Mouse (Mus musculus) limb, embryonic 15.5 days (tissue): ENCODE measurements around the gene Sgsm1. TPM values are rescaled to one million over a fixed set of nuclear protein-coding genes. Genes with fewer than 3 reads are reported as not detected.
A peak's percentile ranks its signal among the peaks of the same experiment; 100 is the strongest.

ENCODE experiments used
- ATAC-seq: fragments of 200-750 bp; cut with Nextera tagmentation; 2 replicates; pipeline ENCODE4 v1.8.0; 2017; ENCODE audit warnings: low read depth, moderate TSS enrichment; ENCODE audit not compliant: insufficient number of reproducible peaks, low FRiP score, low TSS enrichment
- H3K27ac ChIP-seq: fragments of 300-500 bp; sonication (generic); 2 replicates; pipeline ENCODE4 v1.5.1; 2015; ENCODE audit warnings: moderate library complexity, mild to moderate bottlenecking, inconsistent platforms
- H3K27me3 ChIP-seq: fragments of 300-500 bp; sonication (generic); 2 replicates; pipeline ENCODE4 v1.6.1; 2015; ENCODE audit warnings: inconsistent platforms
- H3K36me3 ChIP-seq: fragments of 300-500 bp; sonication (generic); 2 replicates; pipeline ENCODE4 v1.6.1; 2015; ENCODE audit warnings: inconsistent platforms
- H3K4me1 ChIP-seq: fragments of 300-500 bp; sonication (generic); 2 replicates; pipeline ENCODE4 v1.6.1; 2015; ENCODE audit warnings: inconsistent platforms
- H3K4me2 ChIP-seq: fragments of 300-500 bp; sonication (generic); 2 replicates; pipeline ENCODE4 v1.6.1; 2015; ENCODE audit warnings: mild to moderate bottlenecking, inconsistent platforms
- H3K4me3 ChIP-seq: fragments of 300-500 bp; sonication (generic); 2 replicates; pipeline ENCODE4 v1.5.1; 2015; ENCODE audit warnings: mild to moderate bottlenecking, inconsistent platforms
- H3K9ac ChIP-seq: fragments of 300-500 bp; sonication (generic); 2 replicates; pipeline ENCODE4 v1.6.1; 2015; ENCODE audit warnings: inconsistent platforms
- H3K9me3 ChIP-seq: fragments of 300-500 bp; sonication (generic); 2 replicates; pipeline ENCODE4 v1.6.1; 2016; ENCODE audit warnings: inconsistent platforms
- WGBS: fragments of 180-500 bp; shearing (Covaris S2); methylation state at CpG from one replicate; pipeline ENCODE4 v1.1.7; 2015; 5-methylcytosine and 5-hydroxymethylcytosine counted together
- polyA plus RNA-seq: library from polyadenylated mRNA; unstranded; fragments of >200 nt; fragmentation: Nextera tagmentation; extraction: Ambion mirVana; gene quantifications from 2 replicates; pipeline ENCODE4 v1.2.1, GENCODE M21; 2015

Sgsm1 gene
- polyA plus RNA-seq, 1 experiment from 2014 or later, result 2.0 TPM

GRCm38 (mm10) chr5:113345781-113346180, 35.2 kb upstream of the Sgsm1 start:
- Histone ChIP-seq H3K9me3 (no peaks in the 10 kb centered on the region), H3K27ac (no peak overlapping the region), H3K4me3 (no peak overlapping the region), H3K36me3 (no peaks in the 10 kb centered on the region), H3K27me3 (peaks cover 84% of the 10 kb centered on the region), H3K4me2 (no peak overlapping the region), H3K9ac (no peak overlapping the region), H3K4me1 (peaks cover 3% of the 10 kb centered on the region)
- no peak for ATAC-seq
- WGBS, result 6% methylated on average over 11 of the region's 11 CpGs

GRCm38 (mm10) chr5:113344635-113345386, 34.2 kb upstream of the Sgsm1 start:
- Histone ChIP-seq H3K4me3 (no peak overlapping the region), H3K27ac (no peak overlapping the region), H3K36me3 (no peaks in the 10 kb centered on the region), H3K9ac (no peak overlapping the region), H3K27me3 (peaks cover 79% of the 10 kb centered on the region), H3K9me3 (no peaks in the 10 kb centered on the region), H3K4me1 (peaks cover 1% of the 10 kb centered on the region), H3K4me2 (no peak overlapping the region)
- WGBS, result 25% methylated on average over 16 of the region's 16 CpGs
- no peak for ATAC-seq

GRCm38 (mm10) chr5:113336281-113336680, 25.7 kb upstream of the Sgsm1 start:
- no peaks in the 10 kb centered on the region for H3K36me3 ChIP-seq
- H3K27ac ChIP-seq, result no peak overlapping the region
- H3K9me3 ChIP-seq, result no peaks in the 10 kb centered on the region
- no peak overlapping the region for H3K4me2 ChIP-seq
- WGBS, result 37% methylated on average over 9 of the region's 9 CpGs
- H3K27me3 ChIP-seq, result peaks cover 84% of the 10 kb centered on the region
- H3K9ac ChIP-seq, result no peak overlapping the region
- H3K4me3 ChIP-seq, result no peak overlapping the region
- no peak for ATAC-seq
- H3K4me1 ChIP-seq, result peaks cover 15% of the 10 kb centered on the region

- peak overlapping the region; percentile 28 for H3K4me3 ChIP-seq
- no peak for ATAC-seq
- H3K9me3 ChIP-seq, result no peaks in the 10 kb centered on the region
Measured at GRCm38 (mm10) chr5:113335732-113336131, 25.1 kb upstream of the Sgsm1 start.

GRCm38 (mm10) chr5:113334621-113335530, 24.3 kb upstream of the Sgsm1 start:
- Histone ChIP-seq H3K4me1 (peaks cover 15% of the 10 kb centered on the region), H3K27ac (no peak overlapping the region), H3K4me2 (peak overlapping the region; percentile 42), H3K36me3 (no peaks in the 10 kb centered on the region), H3K4me3 (peak overlapping the region; percentile 28), H3K9ac (no peak overlapping the region), H3K9me3 (no peaks in the 10 kb centered on the region), H3K27me3 (peaks cover 81% of the 10 kb centered on the region)
- ATAC-seq, result no peak
- 7% methylated on average over 34 of the region's 34 CpGs for WGBS

More at GRCm38 (mm10) chr5:113335732-113336131, 25.1 kb upstream of the Sgsm1 start:
- Histone ChIP-seq H3K4me1 (peaks cover 15% of the 10 kb centered on the region), H3K36me3 (no peaks in the 10 kb centered on the region), H3K27ac (no peak overlapping the region), H3K27me3 (peaks cover 82% of the 10 kb centered on the region), H3K4me2 (peak overlapping the region; percentile 42), H3K9ac (no peak overlapping the region)
- WGBS, result under 1% methylated on average over 17 of the region's 17 CpGs

- WGBS, result 59% methylated on average over 4 of the region's 4 CpGs
- Histone ChIP-seq H3K36me3 (no peaks in the 10 kb centered on the region), H3K9me3 (0 out of 2 replicates have a peak, but pooled peaks cover 3% of the 10 kb centered on the region), H3K27me3 (peaks cover 67% of the 10 kb centered on the region), H3K4me3 (no peak overlapping the region), H3K27ac (no peak overlapping the region), H3K4me1 (peaks cover 15% of the 10 kb centered on the region), H3K4me2 (no peak overlapping the region), H3K9ac (no peak overlapping the region)
- no peak for ATAC-seq
Measured at GRCm38 (mm10) chr5:113332899-113333298, 22.3 kb upstream of the Sgsm1 start.

GRCm38 (mm10) chr5:113332239-113332638, 21.7 kb upstream of the Sgsm1 start:
- H3K9me3 ChIP-seq, result 0 out of 2 replicates have a peak, but pooled peaks cover 3% of the 10 kb centered on the region
- no peaks in the 10 kb centered on the region for H3K36me3 ChIP-seq
- no peak overlapping the region for H3K4me2 ChIP-seq
- no peak for ATAC-seq
- 32% methylated on average over 12 of the region's 12 CpGs for WGBS
- no peak overlapping the region for H3K9ac ChIP-seq
- peaks cover 61% of the 10 kb centered on the region for H3K27me3 ChIP-seq
- no peak overlapping the region for H3K4me3 ChIP-seq
- H3K4me1 ChIP-seq, result peaks cover 15% of the 10 kb centered on the region
- no peak overlapping the region for H3K27ac ChIP-seq

- peaks cover 6% of the 10 kb centered on the region for H3K4me1 ChIP-seq
- H3K36me3 ChIP-seq, result no peaks in the 10 kb centered on the region
- H3K27ac ChIP-seq, result no peak overlapping the region
- H3K4me2 ChIP-seq, result no peak overlapping the region
- no peak overlapping the region for H3K4me3 ChIP-seq
- 0 out of 2 replicates have a peak, but pooled peaks cover 3% of the 10 kb centered on the region for H3K9me3 ChIP-seq
- peaks cover 55% of the 10 kb centered on the region for H3K27me3 ChIP-seq
- 77% methylated on average over 3 of the region's 3 CpGs for WGBS
- no peak for ATAC-seq
- no peak overlapping the region for H3K9ac ChIP-seq
Measured at GRCm38 (mm10) chr5:113330202-113330601, 19.6 kb upstream of the Sgsm1 start.

- Histone ChIP-seq H3K4me3 (no peak overlapping the region), H3K4me2 (no peak overlapping the region)
- ATAC-seq, result no peak
Measured at GRCm38 (mm10) chr5:113329463-113329862, 18.9 kb upstream of the Sgsm1 start.

GRCm38 (mm10) chr5:113323784-113324638, 13.4 kb upstream of the Sgsm1 start:
- peaks cover 9% of the 10 kb centered on the region for H3K4me1 ChIP-seq
- WGBS, result 4% methylated on average over 38 of the region's 38 CpGs
- H3K4me2 ChIP-seq, result peak overlapping the region; percentile 58
- no peak for ATAC-seq
- H3K4me3 ChIP-seq, result peak overlapping the region; percentile 36
- H3K27ac ChIP-seq, result no peak overlapping the region
- H3K9me3 ChIP-seq, result 0 out of 2 replicates have a peak, but pooled peaks cover 3% of the 10 kb centered on the region
- no peaks in the 10 kb centered on the region for H3K36me3 ChIP-seq
- peaks cover 39% of the 10 kb centered on the region for H3K27me3 ChIP-seq
- H3K9ac ChIP-seq, result no peak overlapping the region

More at GRCm38 (mm10) chr5:113329463-113329862, 18.9 kb upstream of the Sgsm1 start:
- H3K36me3 ChIP-seq, result no peaks in the 10 kb centered on the region
- H3K27me3 ChIP-seq, result peaks cover 55% of the 10 kb centered on the region
- H3K4me1 ChIP-seq, result peaks cover 1% of the 10 kb centered on the region; the same call in 1 of the 2 replicates
- no peak overlapping the region for H3K9ac ChIP-seq
- H3K9me3 ChIP-seq, result 0 out of 2 replicates have a peak, but pooled peaks cover 3% of the 10 kb centered on the region
- WGBS, result 90% methylated on average over 8 of the region's 8 CpGs
- no peak overlapping the region for H3K27ac ChIP-seq

- Histone ChIP-seq H3K27me3 (peaks cover 49% of the 10 kb centered on the region), H3K4me3 (no peak overlapping the region), H3K4me1 (peaks cover 12% of the 10 kb centered on the region; the same call in 1 of the 2 replicates), H3K36me3 (no peaks in the 10 kb centered on the region), H3K4me2 (no peak overlapping the region), H3K9me3 (peaks cover 3% of the 10 kb centered on the region; the same call in 1 of the 2 replicates), H3K27ac (no peak overlapping the region), H3K9ac (no peak overlapping the region)
- no peak for ATAC-seq
- WGBS, result 2% methylated on average over 24 of the region's 24 CpGs
Measured at GRCm38 (mm10) chr5:113313998-113314397, 3.4 kb upstream of the Sgsm1 start.
